Mouse (Mus musculus) lung, postnatal 4 days (tissue): ENCODE results near the gene Mob3b.

Experiments
- DNase-seq, 2 experiments: peaks; one replicate each; pipeline ENCODE4 v3.0.0; 2021

Gene Mob3b

DNA sequence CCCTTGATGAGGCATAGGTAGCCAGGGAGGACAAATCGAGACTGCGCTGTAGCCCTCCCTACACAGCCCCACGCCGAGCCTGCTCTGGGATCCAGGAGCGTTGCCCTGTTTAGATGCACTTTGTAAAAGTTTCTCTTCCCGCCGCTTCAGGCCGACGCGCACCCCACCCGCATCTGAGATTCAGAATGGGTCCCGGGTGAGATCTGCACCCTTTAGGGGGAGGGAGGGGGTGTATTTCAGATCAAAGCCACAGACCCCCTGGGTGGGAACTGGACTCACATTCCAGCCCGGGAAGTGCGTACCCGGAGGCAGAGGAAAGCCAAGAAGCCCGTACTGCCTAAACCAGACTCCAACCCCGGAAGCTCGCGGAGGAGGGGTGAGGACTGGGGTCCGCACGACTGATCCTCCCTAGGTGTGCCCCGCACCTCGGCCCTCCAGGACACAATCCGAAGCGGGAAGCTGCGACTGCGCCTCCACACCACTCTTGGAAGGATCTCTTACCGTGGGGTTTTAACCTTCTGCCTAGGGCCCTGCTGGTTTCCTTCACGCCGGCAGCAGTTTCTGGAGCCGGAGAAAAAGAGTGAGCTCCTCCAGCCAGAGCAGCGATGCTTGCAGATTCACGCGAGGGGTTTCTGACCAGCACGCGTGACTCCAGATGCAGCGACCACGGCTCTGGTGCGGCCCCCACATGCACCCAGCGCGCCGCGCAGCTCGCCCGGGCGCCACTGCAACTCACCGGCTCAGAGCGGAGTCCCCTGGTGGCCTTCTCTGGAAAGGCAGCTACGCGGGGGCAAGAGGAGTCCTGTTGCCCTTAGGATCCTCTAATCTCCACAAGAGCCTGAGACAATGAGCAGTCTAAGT, at the start of gene Mob3b:
Gene Mob3b, minus strand, starts transcription at position 734 of the 861 bp plus-strand sequence.
- peak; percentile 90 to 93 for DNase-seq

DNA sequence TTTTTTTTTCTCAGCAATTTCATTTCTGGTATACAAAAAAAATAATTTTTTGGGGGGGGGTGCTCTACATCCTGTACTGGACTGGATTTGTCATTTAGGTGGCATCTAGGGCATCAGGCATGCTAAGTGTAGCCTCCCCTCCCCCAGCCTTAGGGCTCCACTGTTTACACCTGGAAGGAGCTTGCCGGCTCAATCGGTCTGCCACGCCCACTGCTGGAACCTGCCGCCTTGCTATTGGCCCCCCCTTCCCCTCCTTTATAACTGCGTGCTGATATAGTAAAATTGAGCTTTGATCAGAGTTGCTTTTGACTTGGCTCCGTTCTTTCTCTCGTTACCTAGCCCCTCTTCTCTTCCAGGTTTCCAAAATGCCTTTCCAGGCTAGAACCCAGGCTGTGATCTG, 47.4 kb upstream of the Mob3b start:
- no peak for DNase-seq

GRCm38 (mm10) chr4:35203724-35204123, 46.4 kb upstream of the Mob3b start:
- DNase-seq = no peak

DNA sequence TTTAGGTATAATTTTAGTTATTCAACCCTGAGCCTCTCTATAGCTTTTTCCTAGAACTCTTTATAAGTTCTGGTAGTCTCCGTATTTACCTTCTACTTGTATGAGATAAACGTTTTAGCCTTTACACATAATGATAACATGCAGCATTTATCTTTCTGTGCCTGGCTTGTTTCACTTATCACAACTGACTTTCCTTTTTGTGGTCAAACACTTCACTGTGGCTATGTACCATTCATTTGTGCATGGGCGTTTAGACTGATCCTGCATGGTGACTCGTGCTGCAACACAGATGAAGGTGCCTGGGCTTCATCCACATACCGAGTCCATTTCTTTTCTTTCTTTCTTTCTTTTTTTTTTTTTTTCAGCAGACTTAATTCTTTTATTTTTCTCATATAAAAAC, 44.4 kb upstream of the Mob3b start:
- no peak for DNase-seq

DNA sequence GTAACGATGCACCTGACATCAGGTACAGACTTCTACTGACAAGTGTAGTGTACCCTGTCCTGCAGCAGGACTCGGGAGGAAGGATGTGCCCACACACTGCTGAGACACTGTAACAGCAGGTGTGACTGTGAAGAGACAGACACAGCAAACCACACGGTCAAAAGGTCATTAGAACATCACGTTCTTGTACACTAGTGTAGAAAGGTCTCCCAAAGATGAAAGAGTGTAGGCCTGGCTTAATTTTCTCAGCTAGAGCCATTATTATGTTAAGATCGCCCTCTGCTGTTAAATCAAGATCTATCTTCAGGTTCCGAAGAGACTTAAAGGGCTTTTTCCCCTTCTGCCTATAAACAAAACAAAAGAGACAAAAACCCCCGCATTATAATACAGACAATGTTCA, 35.4 kb upstream of the Mob3b start:
- DNase-seq = no peak

DNA sequence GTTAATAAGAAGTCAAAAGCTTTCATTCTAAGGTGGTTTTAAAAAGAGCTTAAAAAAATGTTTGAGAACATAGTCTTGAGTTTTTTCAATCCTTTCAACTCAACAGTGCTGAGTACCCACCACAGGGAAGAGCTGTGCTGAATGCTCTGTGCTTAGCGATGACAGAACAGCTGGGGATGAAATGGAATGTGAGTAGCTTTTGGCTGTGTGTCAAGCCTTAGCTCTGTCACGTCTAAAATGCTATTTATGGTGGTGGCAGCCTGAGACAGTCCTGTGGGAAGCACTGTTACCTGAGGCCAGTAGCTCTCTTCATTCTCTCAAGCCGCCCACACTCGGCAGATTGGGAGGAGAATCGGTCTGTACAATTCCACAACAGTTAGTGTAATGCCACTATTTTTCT, 32.5 kb upstream of the Mob3b start:
- no peak for DNase-seq

DNA sequence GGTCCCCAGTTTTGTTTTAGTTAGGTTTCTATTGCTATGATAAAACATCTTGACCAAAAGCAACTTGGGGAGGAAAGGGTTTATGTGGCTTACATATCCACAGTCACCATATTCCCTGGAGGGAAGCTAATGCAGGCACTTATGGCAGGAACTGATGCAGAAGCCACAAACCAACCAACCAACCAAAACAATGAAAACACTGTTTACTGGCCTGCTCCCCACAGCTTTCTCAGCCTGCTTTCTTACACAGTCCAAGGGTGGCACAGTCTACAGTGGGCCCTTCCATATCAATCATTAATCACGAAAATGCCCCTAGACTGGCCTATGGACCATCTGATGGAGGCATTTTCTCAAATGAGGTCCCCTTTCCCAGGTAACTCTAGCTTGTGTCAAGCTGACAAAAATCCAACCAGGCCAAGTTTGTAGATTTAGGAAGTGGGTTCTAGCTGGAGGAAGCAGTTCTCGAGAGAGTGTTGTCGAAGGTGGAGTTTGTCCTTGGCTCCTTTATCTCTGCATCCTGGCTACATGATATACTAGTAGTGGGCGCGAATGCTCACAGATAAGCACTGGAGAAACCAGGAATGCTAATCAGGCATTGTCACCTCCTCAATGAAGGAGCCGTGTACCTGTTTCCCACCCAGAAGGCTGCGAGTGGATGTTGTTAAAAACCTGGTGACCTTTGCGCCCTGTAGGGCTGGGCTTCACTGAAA, 30.5 kb upstream of the Mob3b start:
- DNase-seq = no peak

DNA sequence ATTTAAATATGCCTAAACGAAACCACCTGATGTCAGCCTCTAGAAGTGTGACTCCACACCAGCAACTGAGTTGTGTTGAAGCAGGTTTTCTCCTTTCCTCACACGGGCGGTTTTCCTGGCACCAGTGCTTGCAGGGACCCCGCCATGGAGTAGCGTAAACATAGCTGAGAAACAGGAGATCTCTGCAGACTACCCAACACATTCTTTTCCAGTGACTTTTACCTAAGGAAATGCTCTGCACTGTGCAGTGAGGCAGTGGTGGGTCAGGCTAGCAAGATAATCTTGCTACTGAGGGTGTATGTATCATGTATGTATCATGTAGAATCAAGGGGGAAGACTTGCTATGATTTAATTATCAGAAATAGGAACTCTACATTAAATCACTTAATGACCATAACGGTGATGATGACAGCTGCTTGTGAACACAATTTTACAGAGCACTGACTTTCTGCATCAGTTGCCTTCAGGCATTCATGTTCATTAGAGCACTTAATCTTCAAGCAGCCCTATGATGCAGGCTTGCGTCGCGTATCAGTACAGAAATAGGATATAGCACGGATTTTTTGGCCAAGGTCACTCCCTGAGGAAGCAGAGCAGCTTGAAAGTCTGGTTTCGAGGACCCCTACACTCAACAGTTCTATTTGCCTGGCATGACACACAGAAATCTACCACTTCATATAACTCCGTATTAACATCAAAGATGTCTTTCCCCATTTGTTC, 20.8 kb upstream of the Mob3b start:
- no peak for DNase-seq

GRCm38 (mm10) chr4:35175566-35175965, 18.3 kb upstream of the Mob3b start:
- no peak for DNase-seq

DNA sequence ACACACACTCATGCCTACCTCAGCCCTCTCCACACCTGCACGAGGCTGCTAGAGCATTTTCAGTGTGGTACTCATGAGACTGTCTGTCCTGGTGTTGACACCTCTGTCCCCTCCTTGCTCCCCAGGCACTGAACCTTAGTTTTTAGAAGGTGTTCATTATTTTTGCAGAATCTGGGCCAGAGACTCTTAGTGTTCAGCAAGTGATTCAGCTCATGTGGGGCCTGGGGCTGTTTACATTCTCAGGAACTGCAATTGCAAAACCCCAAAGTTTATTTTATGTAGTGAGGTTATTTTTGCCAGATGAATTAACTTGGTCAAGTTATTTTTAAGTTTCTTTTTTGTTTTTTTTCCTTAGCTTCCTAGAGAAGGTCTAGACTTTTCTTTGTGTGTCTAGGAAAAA, 16.3 kb upstream of the Mob3b start:
- DNase-seq = no peak

GRCm38 (mm10) chr4:35172471-35172870, 15.2 kb upstream of the Mob3b start:
- no peak for DNase-seq

- DNase-seq = no peak
Measured at GRCm38 (mm10) chr4:35169571-35170125, 12.4 kb upstream of the Mob3b start.

DNA sequence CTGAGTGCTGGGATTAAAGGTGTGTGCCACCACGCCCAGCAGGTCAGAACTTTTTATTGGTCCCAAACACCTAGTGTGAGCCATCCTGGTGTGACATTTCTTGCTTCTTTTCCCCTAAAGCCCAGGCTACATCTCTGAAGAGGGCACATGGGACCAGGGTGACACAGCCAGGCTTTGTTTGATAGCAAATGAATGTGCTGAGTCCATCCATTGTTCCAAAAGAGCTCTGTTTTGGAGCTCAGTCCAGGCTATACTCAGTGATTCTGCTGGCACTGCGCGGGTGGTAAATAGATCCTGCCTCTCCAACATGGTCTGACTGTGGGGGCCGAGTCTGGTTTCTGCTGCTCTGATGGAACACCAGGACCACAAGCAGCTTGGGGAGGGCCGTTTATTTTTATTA, 10.6 kb upstream of the Mob3b start:
- no peak for DNase-seq

DNA sequence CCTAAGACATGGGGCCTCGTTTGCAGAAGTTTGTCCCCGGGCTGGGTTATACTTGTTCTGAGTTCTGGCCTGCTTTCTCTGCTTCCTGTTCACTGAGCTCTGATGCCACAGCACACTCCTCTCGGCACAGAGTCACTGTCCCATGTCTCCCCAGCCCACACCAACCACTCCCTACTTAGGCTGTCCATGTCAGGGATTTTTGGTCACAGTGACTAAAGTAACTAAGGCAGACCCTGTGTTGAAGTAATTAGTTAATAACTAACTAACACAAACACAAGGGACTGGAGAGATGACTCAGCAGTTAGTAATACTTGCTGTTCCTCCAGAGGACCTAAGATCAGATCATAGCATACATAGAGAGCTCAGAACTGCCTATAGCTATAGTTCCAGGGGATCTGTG, 8.7 kb upstream of the Mob3b start:
- no peak for DNase-seq

DNA sequence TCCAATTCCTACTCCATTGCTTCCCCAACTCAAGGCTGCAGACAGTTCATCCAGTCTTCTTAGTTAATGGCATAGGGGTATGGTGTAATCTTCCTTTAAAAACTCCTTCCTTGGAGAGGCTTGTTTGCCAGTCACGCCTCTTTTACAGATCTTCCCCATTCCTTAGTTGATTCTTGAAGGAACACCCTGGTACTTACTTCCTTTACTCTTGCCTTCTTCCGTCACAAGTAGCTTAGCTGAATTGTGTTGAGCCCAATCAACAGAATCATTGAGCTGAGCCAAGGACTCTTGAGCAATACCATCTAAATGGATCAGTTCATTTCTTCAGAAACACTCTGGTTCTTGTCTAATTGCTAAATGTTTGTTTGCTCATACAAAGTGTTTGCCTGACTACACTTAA, 8.0 kb upstream of the Mob3b start:
- DNase-seq = no peak

GRCm38 (mm10) chr4:35157815-35158214, 531 bp upstream of the Mob3b start:
- peak in 1 of 2 experiments; percentile 15 for DNase-seq

DNA sequence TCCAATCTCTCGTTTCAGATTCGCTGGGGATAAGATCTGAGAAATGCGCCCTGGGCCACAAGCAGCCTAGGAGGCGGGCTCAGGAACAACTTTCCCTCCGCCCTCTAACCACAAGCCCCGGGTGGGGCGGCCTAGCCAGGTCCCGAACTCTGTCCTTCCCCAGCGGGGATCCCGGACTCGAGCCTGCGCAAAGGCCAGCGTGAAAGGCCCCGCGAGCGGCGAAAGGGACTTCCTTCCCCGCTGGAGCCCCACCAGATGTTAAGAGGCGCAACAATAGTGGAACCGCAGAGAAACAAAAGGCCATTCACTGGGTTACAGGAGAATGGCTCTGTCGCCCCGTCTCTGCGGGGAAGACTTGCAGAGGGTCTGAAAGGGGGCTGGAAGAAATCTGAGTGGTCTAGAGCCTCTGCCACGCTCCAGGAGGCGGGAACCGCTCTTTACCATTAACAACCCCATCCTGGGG, 1.1 kb downstream of the Mob3b start:
- DNase-seq = peak; percentile 76 to 79

GRCm38 (mm10) chr4:35155132-35155922, 2.0 kb downstream of the Mob3b start:
- DNase-seq = peak; percentile 69 to 72

DNA sequence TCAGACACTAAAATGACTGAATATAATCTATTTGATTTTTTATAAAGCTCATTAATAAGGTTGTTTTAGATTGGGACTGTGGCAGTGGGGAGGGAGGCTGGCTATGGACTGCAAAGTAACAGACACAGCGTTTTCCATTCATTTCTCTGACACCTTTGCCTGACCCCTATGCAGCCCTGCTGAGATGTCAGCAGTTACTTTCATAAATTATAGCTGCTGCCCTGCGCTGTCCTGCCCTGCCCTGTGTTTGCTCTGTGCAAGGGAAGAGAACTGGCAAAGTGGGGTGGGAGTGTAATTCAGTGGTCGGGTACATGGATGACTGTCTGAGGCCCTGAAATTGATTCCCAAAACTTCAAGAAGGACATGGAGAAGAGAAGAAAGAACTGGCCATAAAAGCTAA, 3.2 kb downstream of the Mob3b start:
- DNase-seq = no peak

- no peak for DNase-seq
Measured at GRCm38 (mm10) chr4:35151756-35152155, 5.5 kb downstream of the Mob3b start, which contains the start of gene Ifnk. TSS of gene Ifnk (plus strand) at chr4:35152056.

DNA sequence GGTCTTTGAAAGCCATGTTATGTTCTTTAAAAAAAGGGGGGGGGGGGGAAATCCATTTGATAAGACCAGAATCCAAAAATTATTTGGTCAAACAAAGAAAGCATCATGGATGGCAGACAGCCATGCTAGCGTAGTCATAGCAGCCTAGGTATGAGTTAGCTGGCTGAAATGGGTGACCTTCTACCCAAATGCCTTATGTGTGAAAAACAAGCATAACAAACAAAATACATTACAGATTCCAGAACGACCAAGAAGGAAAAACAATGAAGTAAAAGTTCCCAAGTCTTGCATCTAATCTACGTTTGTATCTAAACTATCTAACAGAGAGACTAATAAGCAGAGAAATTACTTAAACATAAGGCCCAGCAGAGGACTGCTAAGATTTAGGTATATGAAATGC, 6.6 kb downstream of the Mob3b start:
- no peak for DNase-seq

DNA sequence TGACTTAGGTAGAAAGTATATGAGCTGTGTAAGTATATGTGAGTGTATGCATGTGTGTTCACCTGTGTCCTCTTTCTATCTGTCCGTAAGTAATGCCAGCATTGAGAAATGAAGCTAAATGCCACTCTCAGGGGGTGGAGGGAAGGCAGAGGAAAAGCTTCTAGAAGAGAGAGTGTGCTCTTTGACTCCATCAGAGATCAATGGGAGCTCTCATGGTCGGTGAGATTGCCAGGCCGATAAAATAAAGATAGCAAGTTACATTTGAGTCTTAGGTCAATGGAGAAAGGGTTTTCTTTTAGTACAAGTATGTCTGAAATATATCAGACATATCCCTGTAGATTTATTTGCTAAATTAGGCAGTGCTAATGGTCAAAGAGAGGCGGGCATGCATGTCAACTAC, 9.0 kb downstream of the Mob3b start:
- DNase-seq = no peak
